ENCODE assay signal across 18 mouse cellular contexts in genomic region chr3:83053126-83053525, GRCm38 (mm10). TPM values are rescaled to one million over a fixed set of nuclear protein-coding genes. Genes with fewer than 3 reads are reported as not detected.
DNase-seq lines count a peak whose midpoint lies in the region; ATAC-seq and TF ChIP-seq lines count a peak whose summit lies in the region.
"Had no signal": no experiment of that assay in that cellular context is flagged by ENCODE, and none has a peak within 500 bp of the region (broad histone marks: within the 10 kb centered on the region; RNA-seq: fewer than 3 reads in every experiment).

No protein-coding gene starts in this region.

- no peak overlapping the region for H3K4me3 ChIP-seq in intestine, embryonic 16.5 days (ENCODE audit: low read length)
- no peak overlapping the region for H3K4me3 ChIP-seq in intestine, embryonic 15.5 days (replicated peaks)
- H3K4me3 ChIP-seq in liver, embryonic 13.5 days (replicated peaks) = no peak overlapping the region
- H3K4me3 ChIP-seq: forebrain, embryonic 12.5 days; heart, embryonic 13.5 days; hindbrain, embryonic 12.5 days had no signal

- no peak for ATAC-seq in intestine, embryonic 16.5 days
- ATAC-seq in intestine, embryonic 15.5 days = no peak
- no peak for ATAC-seq in liver, embryonic 13.5 days (ENCODE audit: low read depth)
- ATAC-seq: forebrain, embryonic 16.5 days; hindbrain, embryonic 16.5 days had no signal

- no peak for TF ChIP-seq CTCF in brain, embryonic 14.5 days (IDR thresholded peaks at IDR 0.05; ENCODE audit: borderline replicate concordance, extremely low read depth, insufficient read depth, insufficient read length)

- no peaks in the 10 kb centered on the region for H3K9me3 ChIP-seq in intestine, embryonic 16.5 days (ENCODE audit: control insufficient read depth, low read length)
- no peaks in the 10 kb centered on the region for H3K9me3 ChIP-seq in intestine, embryonic 15.5 days
- no peaks in the 10 kb centered on the region for H3K9me3 ChIP-seq in liver, embryonic 13.5 days (replicated peaks)
- H3K9me3 ChIP-seq: forebrain, embryonic 12.5 days; heart, embryonic 13.5 days; hindbrain, embryonic 12.5 days had no signal

- 88% methylated on average over 7 of the region's 7 CpGs for WGBS in intestine, embryonic 16.5 days
- 86% methylated on average over 7 of the region's 7 CpGs for WGBS in intestine, embryonic 15.5 days
- 65% methylated on average over 7 of the region's 7 CpGs for WGBS in liver, embryonic 13.5 days (ENCODE audit: insufficient replicate concordance)

- H3K9ac ChIP-seq in intestine, embryonic 16.5 days (ENCODE audit: low read depth, low read length) = no peak overlapping the region
- no peak overlapping the region for H3K9ac ChIP-seq in intestine, embryonic 15.5 days
- H3K9ac ChIP-seq in liver, embryonic 13.5 days = no peak overlapping the region
- H3K9ac ChIP-seq: forebrain, embryonic 12.5 days; heart, embryonic 13.5 days; hindbrain, embryonic 12.5 days had no signal

- DNase-seq in brain, embryonic 14.5 days (ENCODE audit: low read depth) = peak; percentile 1
- no peak for DNase-seq in liver, embryonic 13.5 days
- DNase-seq in yolk sac, embryonic 10.5 days (ENCODE audit: low spot score) = peak; percentile 66
- DNase-seq in urinary bladder, postnatal 36 days (ENCODE audit: low spot score in 2 of 2) = no peak
- DNase-seq in ovary, postnatal 36 days (ENCODE audit: low spot score) = no peak
- DNase-seq: cerebellum, adult 11-12 months; cerebellum, adult 9-11 months; gastrocnemius, postnatal 14 days had no signal

- no peak for TF ChIP-seq POLR2A in brain, embryonic 14.5 days (IDR thresholded peaks at IDR 0.05; ENCODE audit: borderline replicate concordance, extremely low read depth, insufficient read depth, insufficient read length, poor library complexity, severe bottlenecking)

- H3K27ac ChIP-seq in intestine, embryonic 16.5 days (ENCODE audit: low read length) = peak overlapping the region; percentile 18; the same call in 1 of the 2 replicates
- no peak overlapping the region for H3K27ac ChIP-seq in intestine, embryonic 15.5 days
- peak overlapping the region; percentile 69 for H3K27ac ChIP-seq in liver, embryonic 13.5 days
- H3K27ac ChIP-seq: forebrain, embryonic 12.5 days; heart, embryonic 13.5 days; hindbrain, embryonic 12.5 days had no signal

- peaks cover 8% of the 10 kb centered on the region; the same call in 1 of the 2 replicates for H3K4me1 ChIP-seq in intestine, embryonic 16.5 days (ENCODE audit: control insufficient read depth, insufficient read depth, low read length)
- peaks cover 5% of the 10 kb centered on the region for H3K4me1 ChIP-seq in intestine, embryonic 15.5 days (replicated peaks)
- peaks cover 25% of the 10 kb centered on the region for H3K4me1 ChIP-seq in liver, embryonic 13.5 days (replicated peaks)

- no peaks in the 10 kb centered on the region for H3K27me3 ChIP-seq in intestine, embryonic 16.5 days (replicated peaks; ENCODE audit: control insufficient read depth, insufficient read depth, low read length)
- no peaks in the 10 kb centered on the region for H3K27me3 ChIP-seq in intestine, embryonic 15.5 days (replicated peaks)
- H3K27me3 ChIP-seq in liver, embryonic 13.5 days = no peaks in the 10 kb centered on the region
- H3K27me3 ChIP-seq: forebrain, embryonic 12.5 days; heart, embryonic 13.5 days; hindbrain, embryonic 12.5 days had no signal

- H3K4me2 ChIP-seq in intestine, embryonic 16.5 days (ENCODE audit: low read depth, low read length) = no peak overlapping the region
- no peak overlapping the region for H3K4me2 ChIP-seq in intestine, embryonic 15.5 days (replicated peaks)
- H3K4me2 ChIP-seq in liver, embryonic 13.5 days = no peak overlapping the region
- H3K4me2 ChIP-seq: forebrain, embryonic 12.5 days; hindbrain, embryonic 12.5 days had no signal

- H3K36me3 ChIP-seq in intestine, embryonic 16.5 days (ENCODE audit: control insufficient read depth, insufficient read depth, low read length) = no peaks in the 10 kb centered on the region
- no peaks in the 10 kb centered on the region for H3K36me3 ChIP-seq in intestine, embryonic 15.5 days
- peaks cover 14% of the 10 kb centered on the region for H3K36me3 ChIP-seq in liver, embryonic 13.5 days

RNA-seq across cellular contexts. Expression of gene Plrg1, which starts 2.2 kb away (rescaled TPM):
- 81.0 and 87.1 TPM in 2 replicates for polyA plus RNA-seq in intestine, embryonic 16.5 days (2015; fragmentation: Nextera tagmentation; extraction: Ambion mirVana)
- polyA plus RNA-seq in intestine, embryonic 15.5 days (2015; fragmentation: Nextera tagmentation; extraction: Ambion mirVana) = 87.4 and 88.3 TPM in 2 replicates
- 87.6 and 101 TPM in 2 replicates for polyA plus RNA-seq in brain, embryonic 14.5 days (2012; rRNA removed)
- 60.3 and 63.2 TPM in 2 replicates for polyA plus RNA-seq in liver, embryonic 13.5 days (2015; fragmentation: Nextera tagmentation; extraction: Ambion mirVana)

RNA-seq across cellular contexts. Expression of gene Fgb, which starts 3.5 kb away (rescaled TPM):
- 10.5 and 13.7 TPM in 2 replicates for polyA plus RNA-seq in intestine, embryonic 16.5 days (2015; fragmentation: Nextera tagmentation; extraction: Ambion mirVana)
- polyA plus RNA-seq in intestine, embryonic 15.5 days (2015; fragmentation: Nextera tagmentation; extraction: Ambion mirVana) = 7.0 and 9.4 TPM in 2 replicates
- polyA plus RNA-seq in brain, embryonic 14.5 days (2012; rRNA removed) = 0.06 and 0.08 TPM in 2 replicates
- polyA plus RNA-seq in liver, embryonic 13.5 days (2015; fragmentation: Nextera tagmentation; extraction: Ambion mirVana) = 191 and 210 TPM in 2 replicates
- polyA plus RNA-seq: forebrain, embryonic 12.5 days; frontal cortex, adult 2 months; hindbrain, embryonic 12.5 days; hindbrain, embryonic 16.5 days had no signal

RNA-seq across cellular contexts. Expression of gene Fga, which starts 27.2 kb away (rescaled TPM):
- polyA plus RNA-seq in intestine, embryonic 16.5 days (2015; fragmentation: Nextera tagmentation; extraction: Ambion mirVana) = 11.6 and 19.2 TPM in 2 replicates
- 8.1 and 13.6 TPM in 2 replicates for polyA plus RNA-seq in intestine, embryonic 15.5 days (2015; fragmentation: Nextera tagmentation; extraction: Ambion mirVana)
- 0.09 and 0.10 TPM in 2 replicates for polyA plus RNA-seq in brain, embryonic 14.5 days (2012; rRNA removed)
- polyA plus RNA-seq in liver, embryonic 13.5 days (2015; fragmentation: Nextera tagmentation; extraction: Ambion mirVana) = 276 and 332 TPM in 2 replicates
- polyA plus RNA-seq: embryonic facial prominence, embryonic 11.5 days; forebrain, embryonic 12.5 days; hindbrain, embryonic 12.5 days; hindbrain, embryonic 16.5 days had no signal

RNA-seq across cellular contexts. Expression of gene Fgg, which starts 45.6 kb away (rescaled TPM):
- polyA plus RNA-seq in intestine, embryonic 16.5 days (2015; fragmentation: Nextera tagmentation; extraction: Ambion mirVana) = 5.9 and 14.1 TPM in 2 replicates
- 6.4 and 10.7 TPM in 2 replicates for polyA plus RNA-seq in intestine, embryonic 15.5 days (2015; fragmentation: Nextera tagmentation; extraction: Ambion mirVana)
- 0.08 and 0.16 TPM in 2 replicates for polyA plus RNA-seq in brain, embryonic 14.5 days (2012; rRNA removed)
- polyA plus RNA-seq in liver, embryonic 13.5 days (2015; fragmentation: Nextera tagmentation; extraction: Ambion mirVana) = 255 and 310 TPM in 2 replicates
- polyA plus RNA-seq: forebrain, embryonic 12.5 days; frontal cortex, adult 2 months; hindbrain, embryonic 12.5 days; hindbrain, embryonic 16.5 days; intestine, embryonic 14.5 days had no signal

Comparison
In these comparisons a context has a peak if more than half of its experiments do, and no peak if none do; other contexts are left out.
1. DNase-seq: peak in brain, embryonic 14.5 days (single experiment) and yolk sac, embryonic 10.5 days (single experiment); none in liver, embryonic 13.5 days (single experiment), urinary bladder, postnatal 36 days (0 of 2) and ovary, postnatal 36 days (single experiment).
2. RNA of gene Fgb, which starts 3.5 kb away (polyA plus RNA-seq): 191 to 210 TPM in liver, embryonic 13.5 days; 10.5 to 13.7 TPM in intestine, embryonic 16.5 days, 7.0 to 9.4 TPM in intestine, embryonic 15.5 days and 0.06 to 0.08 TPM in brain, embryonic 14.5 days; every median in the first group is over 10 times any median in the second.
3. RNA of gene Fga, which starts 27.2 kb away (polyA plus RNA-seq): 276 to 332 TPM in liver, embryonic 13.5 days; 11.6 to 19.2 TPM in intestine, embryonic 16.5 days, 8.1 to 13.6 TPM in intestine, embryonic 15.5 days and 0.09 to 0.10 TPM in brain, embryonic 14.5 days; every median in the first group is over 10 times any median in the second.